Mouse (Mus musculus) C2C12 (cell line): ENCODE results near the gene Naxd. TPM values are rescaled to one million over a fixed set of nuclear protein-coding genes. Genes with fewer than 3 reads are reported as not detected.

Source experiments
- H3K27me3 ChIP-seq: one replicate; pipeline ENCODE4 v1.6.1; 2011; ENCODE audit not compliant: control insufficient read depth, insufficient read depth, insufficient read length
- H3K36me3 ChIP-seq: one replicate; pipeline ENCODE4 v1.6.1; 2011; ENCODE audit not compliant: control insufficient read depth, insufficient read depth
- H3K4me3 ChIP-seq: one replicate; pipeline ENCODE4 v1.5.1; 2011; ENCODE audit warnings: mild to moderate bottlenecking, control low read depth; ENCODE audit not compliant: poor library complexity, insufficient read depth, severe bottlenecking
- H3K79me2 ChIP-seq: one replicate; pipeline ENCODE4 v1.6.1; 2011; ENCODE audit not compliant: control insufficient read depth, insufficient read depth
- H3K79me3 ChIP-seq: one replicate; pipeline ENCODE4 v1.6.1; 2011; ENCODE audit warnings: low read depth, control low read depth
- H3ac ChIP-seq: one replicate; pipeline ENCODE3; 2011; ENCODE audit warnings: low read depth; ENCODE audit not compliant: control insufficient read depth, insufficient read length
- CEBPB ChIP-seq: IDR thresholded peaks from one replicate; pipeline ENCODE4 v1.6.1; 2011; ENCODE audit warnings: low read depth, mild to moderate bottlenecking, control low read depth, moderate library complexity
- CTCF ChIP-seq: IDR thresholded peaks from one replicate; pipeline ENCODE4 v1.5.1; 2011; ENCODE audit not compliant: control insufficient read depth, insufficient read depth, insufficient read length
- FOSL1 ChIP-seq: IDR thresholded peaks from one replicate; pipeline ENCODE4 v1.8.0; 2011; ENCODE audit warnings: mild to moderate bottlenecking, low read length; ENCODE audit not compliant: poor library complexity, insufficient read depth, severe bottlenecking
- MAX ChIP-seq: IDR thresholded peaks from one replicate; pipeline ENCODE4 v1.6.1; 2011; ENCODE audit warnings: mild to moderate bottlenecking, control low read depth
- MYOD1 ChIP-seq: IDR thresholded peaks from one replicate; pipeline ENCODE4 v1.6.1; 2011; ENCODE audit warnings: low read depth; ENCODE audit not compliant: control insufficient read depth, insufficient read length
- MYOG ChIP-seq: IDR thresholded peaks from one replicate; pipeline ENCODE4 v1.6.1; 2011; ENCODE audit not compliant: control insufficient read depth, insufficient read length; ENCODE audit errors: extremely low read depth
- USF1 ChIP-seq: IDR thresholded peaks from one replicate; pipeline ENCODE4 v1.6.1; 2011; ENCODE audit warnings: low read depth, mild to moderate bottlenecking, control low read depth, moderate library complexity
- polyA plus RNA-seq: library from polyadenylated mRNA; unstranded; fragments of >200 nt; fragmentation: generic; extraction: Trizol; gene quantifications from one replicate; pipeline ENCODE4 v1.2.1, GENCODE M21; 2012; ENCODE audit warnings: missing spikeins

Naxd gene
- polyA plus RNA-seq, 1 experiment: 51.0 TPM

DNA sequence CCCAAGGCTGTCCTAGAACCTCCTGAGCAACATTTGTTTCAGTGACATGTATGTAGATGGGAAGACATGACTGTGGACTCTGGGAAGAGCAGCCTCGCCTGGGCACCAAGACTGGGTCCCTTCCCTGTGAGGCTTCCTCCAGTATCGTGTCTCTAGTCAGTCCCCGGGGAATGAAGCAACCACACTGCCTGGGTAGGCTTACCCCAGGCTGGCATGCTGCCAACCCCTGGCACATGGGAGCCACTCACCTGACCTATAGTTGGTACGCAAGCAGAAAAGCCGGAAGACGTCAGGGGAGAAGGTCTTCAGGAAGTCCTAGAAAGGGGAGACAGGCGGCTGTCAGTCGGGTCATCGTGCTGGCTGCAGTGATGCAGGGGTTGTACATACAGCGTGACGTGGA, 21.4 kb downstream of the Naxd start:
- peaks cover 27% of the 10 kb centered on the region for H3K36me3 ChIP-seq
- H3ac ChIP-seq: no peak overlapping the region
- TF ChIP-seq MYOD1 (no peak), FOSL1 (no peak), MAX (no peak), MYOG (no peak), USF1 (no peak), CTCF (no peak), CEBPB (no peak)
- H3K4me3 ChIP-seq: no peak overlapping the region
- no peaks in the 10 kb centered on the region for H3K27me3 ChIP-seq
- H3K79me3 ChIP-seq: no peaks in the 10 kb centered on the region
- no peaks in the 10 kb centered on the region for H3K79me2 ChIP-seq

DNA sequence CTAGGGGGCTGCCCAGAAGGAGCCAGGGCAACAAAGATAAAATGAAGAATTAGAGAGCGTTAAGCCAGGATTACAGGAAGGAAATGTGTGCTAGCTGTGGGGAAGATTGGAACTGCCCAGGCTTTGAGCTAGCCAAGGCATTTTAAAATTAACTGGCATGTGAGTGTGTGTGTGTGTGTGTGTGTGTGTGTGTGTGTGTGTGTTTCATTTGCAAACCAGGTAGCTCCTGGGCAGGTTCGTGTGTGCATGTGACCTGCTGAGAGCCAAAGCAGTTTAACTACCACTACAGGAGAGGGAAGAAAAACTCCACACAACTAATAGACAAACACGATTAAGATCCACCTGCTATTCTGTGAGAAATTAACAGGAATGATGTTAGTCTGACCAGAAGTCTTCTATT, 26.0 kb downstream of the Naxd start:
- Histone ChIP-seq H3K36me3 (peaks cover 18% of the 10 kb centered on the region), H3K79me3 (no peaks in the 10 kb centered on the region)
- TF ChIP-seq MAX (no peak), USF1 (no peak), CEBPB (no peak), MYOG (no peak), FOSL1 (no peak), CTCF (no peak), MYOD1 (no peak)

DNA sequence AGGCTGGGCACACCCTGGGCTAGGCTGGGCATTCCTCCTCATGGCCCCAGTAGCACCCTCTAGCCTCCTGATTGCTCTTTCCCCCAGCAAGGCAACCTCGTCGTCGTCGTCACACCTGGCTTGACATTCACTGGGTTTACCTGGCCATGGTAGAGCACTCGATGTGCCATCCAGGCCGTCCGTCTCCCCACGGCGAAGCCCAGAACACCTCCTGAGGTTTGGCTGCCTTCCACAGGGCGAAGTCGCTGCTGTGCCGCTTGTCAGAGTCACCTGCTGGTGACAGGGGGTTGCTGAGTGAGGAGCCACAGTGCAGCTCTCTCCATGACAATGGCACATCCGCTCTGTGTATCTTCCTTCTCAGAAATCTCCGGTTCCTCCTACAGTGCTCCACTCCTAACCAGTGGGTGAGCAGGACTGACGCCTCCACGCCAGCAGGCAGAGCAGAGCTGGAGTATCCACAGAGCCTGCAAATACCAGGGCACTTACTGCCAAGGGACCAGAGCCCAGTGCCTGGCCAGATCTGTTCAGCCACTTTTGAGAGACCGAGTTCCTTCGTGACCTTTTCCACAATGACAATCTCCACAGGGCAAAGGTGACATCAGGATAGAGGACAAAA, 33.0 kb downstream of the Naxd start:
- H3K27me3 ChIP-seq: no peaks in the 10 kb centered on the region
- H3K4me3 ChIP-seq: no peak overlapping the region
- no peak for TF ChIP-seq CEBPB
- no peak for TF ChIP-seq CTCF
- no peak for TF ChIP-seq MYOD1
- TF ChIP-seq FOSL1: no peak
- no peak for TF ChIP-seq MYOG
- no peak for TF ChIP-seq MAX
- TF ChIP-seq USF1: no peak
- no peak overlapping the region for H3ac ChIP-seq
- no peaks in the 10 kb centered on the region for H3K79me3 ChIP-seq
- H3K36me3 ChIP-seq: peaks cover 23% of the 10 kb centered on the region
- H3K79me2 ChIP-seq: no peaks in the 10 kb centered on the region

More for the DNA sequence above, 26.0 kb downstream of the Naxd start:
- no peak overlapping the region for H3ac ChIP-seq
- H3K4me3 ChIP-seq: no peak overlapping the region
- no peaks in the 10 kb centered on the region for H3K27me3 ChIP-seq
- H3K79me2 ChIP-seq: no peaks in the 10 kb centered on the region

DNA sequence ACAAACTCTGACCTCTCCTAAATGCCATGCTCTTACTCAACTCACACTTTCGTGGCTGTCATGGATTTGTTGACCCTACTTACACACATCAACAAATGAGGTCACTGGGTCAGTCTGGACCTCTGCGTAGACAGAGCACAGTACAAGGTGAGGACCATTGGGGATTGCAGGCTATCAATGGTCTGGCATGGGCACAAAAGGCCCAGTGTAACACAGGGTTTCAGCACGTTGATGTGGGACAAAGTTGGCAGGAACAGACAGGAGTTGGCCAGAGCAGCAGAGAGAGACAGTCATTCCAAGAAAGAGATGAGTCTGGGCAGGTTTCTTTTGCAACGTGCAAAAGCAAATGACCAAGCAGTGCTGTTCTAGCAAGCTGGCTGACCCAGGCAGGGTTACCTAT, 33.5 kb downstream of the Naxd start:
- Histone ChIP-seq H3ac (no peak overlapping the region), H3K79me3 (no peaks in the 10 kb centered on the region), H3K4me3 (no peak overlapping the region), H3K79me2 (no peaks in the 10 kb centered on the region), H3K27me3 (no peaks in the 10 kb centered on the region), H3K36me3 (peaks cover 20% of the 10 kb centered on the region)
- TF ChIP-seq CTCF (no peak), MAX (no peak), MYOD1 (no peak), MYOG (no peak), CEBPB (no peak), FOSL1 (no peak)

DNA sequence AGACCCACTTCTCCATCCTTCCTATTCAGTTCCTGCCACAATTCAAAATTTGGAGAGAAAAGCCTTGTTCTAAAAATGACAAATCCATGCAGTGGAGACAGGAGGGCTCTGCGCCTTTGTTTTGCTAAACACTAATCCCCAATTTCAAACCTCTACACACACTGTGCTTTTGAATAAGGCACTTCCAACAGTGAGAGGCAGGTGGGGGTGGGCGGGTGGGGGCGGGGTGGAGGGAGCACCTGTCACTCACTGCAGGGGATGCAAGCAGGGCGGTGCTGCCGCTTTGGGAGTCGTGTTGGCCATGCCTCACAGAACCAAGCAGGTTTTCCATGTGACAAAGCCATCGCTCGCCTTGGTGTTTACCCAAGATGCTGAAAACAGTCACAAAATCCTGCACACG, 37.2 kb downstream of the Naxd start:
- no peak for TF ChIP-seq CTCF
- H3ac ChIP-seq: no peak overlapping the region
- H3K79me3 ChIP-seq: no peaks in the 10 kb centered on the region
- no peaks in the 10 kb centered on the region for H3K79me2 ChIP-seq
- no peak overlapping the region for H3K4me3 ChIP-seq
- H3K27me3 ChIP-seq: no peaks in the 10 kb centered on the region
- H3K36me3 ChIP-seq: peaks cover 19% of the 10 kb centered on the region

DNA sequence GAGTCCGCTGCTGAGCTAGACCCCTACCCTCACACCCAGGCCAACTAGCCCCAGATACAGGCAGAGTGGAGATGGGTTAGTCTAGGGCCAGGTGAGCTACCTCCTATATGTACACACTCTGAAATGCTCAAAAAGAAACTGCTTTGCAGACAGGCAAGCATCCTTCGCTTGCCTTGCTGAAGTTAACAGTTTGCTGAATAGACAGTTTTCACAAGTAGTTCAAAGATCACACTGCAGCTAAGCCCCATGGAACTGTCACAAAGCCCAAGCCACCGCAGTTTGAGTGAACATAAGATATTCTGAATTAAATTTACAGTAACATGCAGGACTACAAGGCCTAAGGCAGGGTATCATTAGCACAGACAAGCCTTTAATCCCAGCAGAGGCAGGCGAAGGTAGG, 41.7 kb downstream of the Naxd start:
- H3K27me3 ChIP-seq: no peaks in the 10 kb centered on the region
- H3K79me3 ChIP-seq: no peaks in the 10 kb centered on the region
- H3K79me2 ChIP-seq: no peaks in the 10 kb centered on the region
- TF ChIP-seq CTCF (no peak), FOSL1 (no peak), USF1 (no peak), MYOD1 (no peak), CEBPB (no peak), MYOG (no peak), MAX (no peak)
- H3ac ChIP-seq: no peak overlapping the region
- peaks cover 5% of the 10 kb centered on the region for H3K36me3 ChIP-seq
- H3K4me3 ChIP-seq: no peak overlapping the region

DNA sequence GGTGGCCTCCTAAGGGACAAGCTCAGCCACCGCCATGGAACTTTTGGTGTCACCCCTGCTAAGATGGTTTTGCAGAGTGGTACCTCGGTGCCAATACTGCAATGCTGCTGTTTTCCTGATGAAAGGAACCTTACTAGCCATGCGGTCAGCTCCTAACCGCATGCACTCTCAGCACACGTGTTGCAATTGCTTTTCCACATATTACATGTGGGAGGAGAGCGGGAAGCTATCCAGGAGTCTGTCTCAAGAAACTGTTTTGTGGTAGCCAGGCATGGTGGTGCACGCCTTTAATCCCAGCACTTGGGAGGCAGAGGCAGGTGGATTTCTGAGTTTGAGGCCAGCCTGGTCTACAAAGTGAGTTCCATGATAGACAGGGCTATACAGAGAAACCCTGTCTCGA, 42.9 kb downstream of the Naxd start:
- no peak for TF ChIP-seq USF1
- no peak for TF ChIP-seq FOSL1
- TF ChIP-seq MYOD1: no peak
- TF ChIP-seq CEBPB: no peak
- no peak for TF ChIP-seq MAX
- TF ChIP-seq MYOG: no peak
- TF ChIP-seq CTCF: no peak
- Histone ChIP-seq H3K36me3 (peaks cover 9% of the 10 kb centered on the region), H3ac (no peak overlapping the region), H3K27me3 (no peaks in the 10 kb centered on the region), H3K4me3 (no peak overlapping the region), H3K79me2 (no peaks in the 10 kb centered on the region), H3K79me3 (no peaks in the 10 kb centered on the region)
